Mouse (Mus musculus) midbrain, embryonic 13.5 days (tissue): ENCODE measurements around the gene Kcnk18. TPM values are rescaled to one million over a fixed set of nuclear protein-coding genes. Genes with fewer than 3 reads are reported as not detected.

Experiments
- ATAC-seq: fragments of 200-750 bp; cut with Nextera tagmentation; 2 replicates; pipeline ENCODE4 v1.8.0; 2017; ENCODE audit warnings: mild to moderate bottlenecking, moderate TSS enrichment, moderate library complexity
- H3K27ac ChIP-seq: fragments of 300-500 bp; sonication (generic); 2 replicates; pipeline ENCODE4 v1.5.1; 2015; ENCODE audit warnings: inconsistent platforms, mild to moderate bottlenecking, moderate library complexity
- H3K27me3 ChIP-seq: fragments of 300-500 bp; sonication (generic); 2 replicates; pipeline ENCODE4 v1.6.1; 2015; ENCODE audit warnings: mild to moderate bottlenecking, inconsistent platforms
- H3K36me3 ChIP-seq: fragments of 300-500 bp; sonication (generic); 2 replicates; pipeline ENCODE4 v1.6.1; 2015; ENCODE audit warnings: mild to moderate bottlenecking, inconsistent platforms
- H3K4me1 ChIP-seq: fragments of 300-500 bp; sonication (generic); replicated peaks from 2 replicates; pipeline ENCODE4 v1.6.1; 2015; ENCODE audit warnings: inconsistent platforms
- H3K4me2 ChIP-seq: fragments of 300-500 bp; sonication (generic); replicated peaks from 2 replicates; pipeline ENCODE4 v1.6.1; 2015; ENCODE audit warnings: moderate library complexity, mild to moderate bottlenecking, inconsistent platforms
- H3K4me3 ChIP-seq: fragments of 300-500 bp; sonication (generic); replicated peaks from 2 replicates; pipeline ENCODE4 v1.5.1; 2015; ENCODE audit warnings: mild to moderate bottlenecking, inconsistent platforms
- H3K9ac ChIP-seq: fragments of 300-500 bp; sonication (generic); replicated peaks from 2 replicates; pipeline ENCODE4 v1.6.1; 2015; ENCODE audit warnings: mild to moderate bottlenecking, inconsistent platforms
- H3K9me3 ChIP-seq: fragments of 300-500 bp; sonication (generic); 2 replicates; pipeline ENCODE4 v1.6.1; 2016; ENCODE audit warnings: mild to moderate bottlenecking, inconsistent platforms
- WGBS: fragments of 180-500 bp; shearing (Covaris S2); methylation state at CpG from one replicate; pipeline ENCODE4 v1.1.7; 2015; 5-methylcytosine and 5-hydroxymethylcytosine counted together
- polyA plus RNA-seq: library from polyadenylated mRNA; unstranded; fragments of >200 nt; fragmentation: Nextera tagmentation; extraction: Ambion mirVana; gene quantifications from 2 replicates; pipeline ENCODE4 v1.2.1, GENCODE M21; 2015

Kcnk18 gene
- not detected in 2 replicates for polyA plus RNA-seq

DNA sequence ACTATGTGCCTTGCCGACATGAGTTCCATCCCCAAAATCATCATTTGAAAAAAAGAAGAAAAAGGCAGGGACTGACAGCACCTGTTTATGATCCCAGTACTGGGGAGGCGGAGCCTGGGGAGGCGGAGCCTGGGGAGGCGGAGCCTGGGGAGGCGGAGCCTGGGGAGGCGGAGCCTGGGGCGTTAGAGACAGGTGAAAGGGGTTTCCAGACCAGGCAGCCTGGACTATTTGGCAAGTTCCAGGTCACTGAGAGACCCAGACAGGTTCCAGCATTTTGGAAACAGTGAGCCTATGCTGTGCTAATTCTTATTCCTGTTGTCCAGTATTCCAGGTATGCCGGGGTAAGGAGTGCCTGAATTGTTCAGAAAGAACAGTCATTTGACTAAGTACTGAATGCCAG lies at the start of gene Kcnk18:
Kcnk18 (plus strand) TSS at position 224 of the 400 bp plus-strand sequence.
- WGBS, result 89% methylated on average over 8 of the region's 8 CpGs
- Histone ChIP-seq H3K4me3 (no peak within 1 kb of the TSS), H3K27ac (no peak within 1 kb of the TSS), H3K9ac (no peak within 1 kb of the TSS), H3K4me2 (no peak within 1 kb of the TSS), H3K36me3 (no peaks in the 10 kb centered on the region), H3K9me3 (no peaks in the 10 kb centered on the region), H3K27me3 (peaks cover 24% of the 10 kb centered on the region), H3K4me1 (no peaks in the 10 kb centered on the region)
- no peak for ATAC-seq

DNA sequence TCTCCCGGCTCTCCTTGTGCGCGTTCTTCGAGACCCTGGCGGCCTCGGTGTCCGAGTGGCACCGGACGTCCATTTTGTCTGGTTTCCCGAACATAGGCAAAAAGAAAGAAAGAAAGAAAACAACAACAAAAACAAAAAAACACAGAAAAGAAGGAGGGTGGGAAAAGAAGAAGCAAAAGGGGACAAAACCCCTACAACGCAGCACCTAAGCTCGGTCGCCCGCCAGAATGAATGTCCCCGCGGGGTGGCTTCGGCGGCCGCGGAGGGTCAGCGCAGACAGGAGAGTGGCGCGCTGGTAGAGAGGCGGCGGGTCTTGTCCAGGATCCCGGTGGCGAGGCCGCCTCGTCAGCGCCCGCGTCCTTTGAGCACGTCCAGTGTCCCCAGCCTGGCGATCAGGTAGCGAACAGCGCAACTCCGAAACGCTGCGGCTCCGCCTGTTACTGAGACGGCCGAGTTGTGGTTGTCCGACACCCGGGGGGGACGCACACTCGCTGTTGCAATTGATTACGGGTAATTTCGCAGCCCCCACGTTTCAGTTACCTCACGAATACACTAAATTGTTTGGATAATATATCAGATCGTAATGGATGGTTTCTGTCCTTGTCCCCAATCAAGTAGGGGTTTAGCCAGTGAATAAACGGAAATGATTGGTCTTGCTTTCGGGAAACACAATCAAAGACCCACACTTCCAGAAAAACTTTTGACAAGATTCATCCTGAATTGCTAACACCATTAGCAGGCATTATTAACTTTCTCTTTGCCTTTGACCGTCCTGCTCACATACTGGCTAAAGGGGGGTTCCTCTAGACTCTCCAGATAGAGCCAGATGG lies 48.9 kb upstream of the Kcnk18 start, which contains the start of gene Vax1:
Vax1 (minus strand) TSS at position 121 of the 830 bp plus-strand sequence.
- Histone ChIP-seq H3K4me1 (peaks cover 39% of the 10 kb centered on the region), H3K4me2 (peak within 1 kb of the TSS; percentile 39), H3K4me3 (peak within 1 kb of the TSS; percentile 31), H3K9me3 (no peaks in the 10 kb centered on the region), H3K27me3 (peaks cover 98% of the 10 kb centered on the region), H3K9ac (peak within 1 kb of the TSS; percentile 44), H3K36me3 (no peaks in the 10 kb centered on the region), H3K27ac (0 out of 2 replicates have a peak within 1 kb of the TSS, but pooled peaks have one; percentile 44)
- WGBS, result under 1% methylated on average over 54 of the region's 54 CpGs
- no peak for ATAC-seq

DNA sequence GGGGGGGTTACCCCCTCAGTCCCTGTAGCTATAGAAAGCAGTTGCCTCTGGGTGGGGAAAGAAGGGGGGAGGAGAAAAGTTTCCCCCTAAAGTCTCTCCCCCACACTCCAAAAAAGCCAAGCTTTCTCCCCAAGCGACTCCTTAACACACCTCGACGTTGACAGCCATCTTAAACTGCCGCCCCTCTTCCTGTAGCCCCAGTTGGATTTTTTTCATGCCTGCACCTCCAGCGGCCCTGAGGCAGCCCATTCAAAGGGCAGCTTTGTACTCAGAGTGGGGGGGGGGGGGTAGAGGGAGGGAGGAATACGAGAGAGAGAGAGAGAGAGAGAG lies 48.3 kb upstream of the Kcnk18 start:
- Histone ChIP-seq H3K27ac (no peak overlapping the region), H3K36me3 (no peaks in the 10 kb centered on the region), H3K4me3 (0 out of 2 replicates have a peak overlapping the region, but pooled peaks have one; percentile 31), H3K4me2 (peak overlapping the region; percentile 39; the same call in 1 of the 2 replicates), H3K9ac (no peak overlapping the region), H3K4me1 (peaks cover 39% of the 10 kb centered on the region), H3K27me3 (peaks cover 99% of the 10 kb centered on the region), H3K9me3 (no peaks in the 10 kb centered on the region)
- WGBS, result 0% methylated on average over 6 of the region's 6 CpGs
- no peak for ATAC-seq

DNA sequence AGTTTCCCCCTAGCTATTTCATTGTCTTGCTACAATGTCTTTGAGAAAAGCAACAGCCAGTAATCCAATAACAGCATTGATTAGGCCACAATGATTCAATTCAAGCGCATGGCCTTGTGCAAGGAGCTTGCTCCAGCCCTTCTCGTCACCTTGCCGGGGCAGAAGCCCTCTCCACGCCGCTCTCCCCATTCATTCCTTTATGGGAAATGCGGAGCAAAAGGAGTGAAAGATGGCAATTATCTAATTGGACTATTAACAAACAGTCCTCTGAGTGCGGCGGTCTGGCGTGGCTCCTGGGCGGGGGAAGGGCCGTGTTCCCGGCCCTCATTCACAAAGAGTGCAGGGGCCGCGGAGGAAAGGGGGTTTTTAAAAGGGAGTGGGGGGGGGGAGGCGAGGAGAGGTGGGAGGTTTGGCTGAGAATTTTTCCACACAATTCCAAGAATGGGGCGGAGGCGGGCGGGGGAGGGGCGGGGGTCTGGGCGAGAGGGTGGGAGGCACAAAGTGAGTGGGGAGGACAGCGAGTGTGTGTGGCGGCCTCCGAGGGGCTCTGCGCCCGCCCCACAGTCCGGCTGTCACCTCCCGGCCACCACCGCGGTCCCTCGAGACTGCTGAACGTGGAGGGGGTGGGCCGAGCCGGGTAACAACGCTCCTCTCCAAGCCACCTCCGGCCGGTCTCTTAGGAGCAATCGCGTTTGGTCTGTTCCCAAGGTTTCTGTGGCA lies 47.7 kb upstream of the Kcnk18 start:
- WGBS, result under 1% methylated on average over 38 of the region's 38 CpGs
- Histone ChIP-seq H3K9me3 (no peaks in the 10 kb centered on the region), H3K9ac (no peak overlapping the region), H3K27ac (no peak overlapping the region), H3K4me3 (0 out of 2 replicates have a peak overlapping the region, but pooled peaks have one; percentile 2), H3K36me3 (no peaks in the 10 kb centered on the region), H3K27me3 (peaks cover 99% of the 10 kb centered on the region), H3K4me1 (peaks cover 35% of the 10 kb centered on the region), H3K4me2 (peak overlapping the region; percentile 39)
- peak; percentile 37; the same call in 1 of the 2 replicates for ATAC-seq

DNA sequence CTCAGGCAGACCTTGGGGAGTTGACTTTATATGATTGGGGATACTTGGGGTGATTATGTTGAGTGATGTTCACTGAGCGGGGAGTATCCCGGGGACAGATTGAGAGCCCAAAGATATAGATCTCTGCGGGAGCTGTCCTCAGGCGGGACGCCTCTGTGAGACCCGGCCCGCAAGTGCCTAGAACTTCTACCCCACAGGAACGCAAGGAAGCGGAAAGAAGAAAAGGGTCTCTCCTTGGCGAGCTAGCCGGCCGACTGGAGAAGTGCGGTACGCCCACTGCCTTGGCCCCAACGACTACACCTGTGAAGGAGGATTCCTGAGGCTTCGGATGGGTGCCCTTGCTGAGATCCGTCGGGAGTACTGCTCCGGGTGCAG lies 47.2 kb upstream of the Kcnk18 start:
- no peak overlapping the region for H3K9ac ChIP-seq
- no peak overlapping the region for H3K4me3 ChIP-seq
- peaks cover 99% of the 10 kb centered on the region for H3K27me3 ChIP-seq
- no peak overlapping the region for H3K27ac ChIP-seq
- ATAC-seq, result no peak; the same call in 1 of the 2 replicates
- 0% methylated on average over 19 of the region's 19 CpGs for WGBS
- H3K9me3 ChIP-seq, result no peaks in the 10 kb centered on the region
- H3K4me2 ChIP-seq, result no peak overlapping the region
- H3K36me3 ChIP-seq, result no peaks in the 10 kb centered on the region
- H3K4me1 ChIP-seq, result peaks cover 29% of the 10 kb centered on the region

DNA sequence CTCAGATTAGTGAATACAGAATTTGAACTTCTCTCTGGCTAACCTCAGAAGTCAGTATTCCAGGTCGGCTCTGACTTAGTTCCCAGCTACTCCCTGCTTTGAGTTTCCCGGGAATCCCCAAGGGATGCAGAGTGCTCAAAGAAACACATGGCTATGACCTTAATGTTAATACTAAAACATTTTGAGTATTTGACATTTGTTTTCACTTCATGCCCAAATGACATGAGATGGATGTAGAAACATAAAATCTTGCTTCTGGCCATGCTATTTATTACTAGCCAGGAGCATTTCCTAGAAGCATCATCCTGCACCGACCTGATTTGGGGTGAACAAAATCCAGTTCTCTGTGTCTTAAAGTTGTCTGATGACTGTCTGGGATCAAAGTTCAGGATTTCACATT lies 46.2 kb upstream of the Kcnk18 start:
- Histone ChIP-seq H3K9me3 (no peaks in the 10 kb centered on the region), H3K4me2 (no peak overlapping the region), H3K4me1 (peaks cover 29% of the 10 kb centered on the region), H3K4me3 (no peak overlapping the region), H3K27me3 (peaks cover 99% of the 10 kb centered on the region), H3K9ac (no peak overlapping the region), H3K36me3 (no peaks in the 10 kb centered on the region), H3K27ac (no peak overlapping the region)
- WGBS, result 7% methylated on average over 3 of the region's 3 CpGs
- no peak for ATAC-seq

DNA sequence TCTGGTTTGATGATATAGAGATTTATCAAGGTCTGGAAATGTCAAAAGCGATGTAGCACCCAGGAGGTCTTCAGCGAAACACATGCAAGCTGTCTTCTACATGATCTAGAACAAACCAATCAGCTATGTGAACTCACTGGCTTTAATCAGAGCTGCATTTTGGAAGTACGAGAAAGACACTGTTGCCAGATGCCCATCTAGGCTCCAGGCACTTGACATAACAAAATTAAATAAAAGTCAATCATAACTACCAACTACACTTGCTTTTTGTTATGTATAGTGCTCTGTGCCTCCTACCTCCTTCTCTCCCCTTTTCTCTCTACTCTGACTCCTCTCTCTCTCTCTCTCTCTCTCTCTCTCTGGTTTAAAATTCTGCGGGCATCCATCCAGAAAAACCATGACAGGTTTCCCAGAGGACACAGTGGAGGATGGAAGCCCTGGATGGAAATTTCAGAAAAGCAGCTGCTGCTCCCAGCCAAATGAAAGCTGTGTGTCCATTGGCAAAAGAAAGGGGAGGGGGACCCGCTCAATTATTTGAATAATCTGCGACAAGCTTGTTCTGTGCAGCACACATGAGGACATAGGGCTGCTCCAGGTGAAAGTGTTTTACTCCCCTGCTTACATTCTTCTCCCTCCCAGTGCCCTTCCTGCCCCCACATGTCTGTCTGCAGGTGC lies 45.5 kb upstream of the Kcnk18 start:
- 0 out of 2 replicates have a peak, but pooled peaks have one; percentile 27 for ATAC-seq
- no peak overlapping the region for H3K4me3 ChIP-seq
- 8% methylated on average over 6 of the region's 6 CpGs for WGBS
- no peak overlapping the region for H3K9ac ChIP-seq
- peaks cover 29% of the 10 kb centered on the region for H3K4me1 ChIP-seq
- H3K36me3 ChIP-seq, result no peaks in the 10 kb centered on the region
- H3K27me3 ChIP-seq, result peaks cover 98% of the 10 kb centered on the region
- H3K4me2 ChIP-seq, result no peak overlapping the region
- no peak overlapping the region for H3K27ac ChIP-seq
- H3K9me3 ChIP-seq, result no peaks in the 10 kb centered on the region

DNA sequence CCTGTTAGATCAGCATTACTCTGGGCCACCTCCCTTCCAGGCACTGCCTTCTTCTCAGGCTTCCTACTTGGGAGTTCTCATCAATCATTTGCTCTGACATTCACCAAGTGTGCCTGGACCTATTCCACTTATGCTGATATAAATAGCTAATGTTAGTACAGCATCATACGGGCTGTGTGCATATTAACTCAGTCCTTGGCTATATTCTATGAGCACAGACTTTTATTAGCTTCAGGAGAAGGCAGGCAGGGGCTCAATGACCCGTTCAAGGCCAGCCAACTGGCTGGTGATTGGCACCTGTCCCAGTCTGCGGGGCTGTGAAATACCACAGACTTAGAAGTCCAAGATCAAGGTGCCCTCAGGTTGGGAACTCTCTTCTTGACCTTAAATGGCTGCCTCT lies 35.0 kb upstream of the Kcnk18 start:
- 61% methylated on average over 3 of the region's 3 CpGs for WGBS
- Histone ChIP-seq H3K27ac (no peak overlapping the region), H3K4me3 (no peak overlapping the region), H3K4me2 (no peak overlapping the region), H3K9me3 (no peaks in the 10 kb centered on the region), H3K27me3 (peaks cover 87% of the 10 kb centered on the region), H3K4me1 (no peaks in the 10 kb centered on the region), H3K36me3 (no peaks in the 10 kb centered on the region), H3K9ac (no peak overlapping the region)
- ATAC-seq, result no peak

DNA sequence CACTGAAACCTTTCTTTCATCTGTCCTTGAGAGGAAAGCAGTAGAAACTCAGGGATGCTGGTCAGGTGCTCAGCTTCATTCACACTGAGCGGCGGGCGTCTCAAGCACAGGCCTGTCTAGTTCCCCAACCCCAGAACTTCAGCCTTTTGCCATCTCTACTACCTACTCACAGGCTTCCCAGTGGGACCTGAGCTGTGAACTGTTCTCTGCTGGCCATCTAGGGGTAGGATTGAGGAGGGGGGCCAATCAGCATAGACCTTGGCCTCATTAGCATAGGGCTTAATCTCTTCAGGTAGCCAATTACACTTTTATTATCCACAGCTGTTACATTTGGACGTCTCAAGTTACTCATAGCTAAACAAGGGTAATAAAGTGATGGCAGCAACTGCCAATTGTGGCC lies 30.0 kb upstream of the Kcnk18 start:
- Histone ChIP-seq H3K4me1 (peaks cover 3% of the 10 kb centered on the region; the same call in 1 of the 2 replicates), H3K9ac (no peak overlapping the region), H3K36me3 (no peaks in the 10 kb centered on the region), H3K4me2 (no peak overlapping the region), H3K9me3 (no peaks in the 10 kb centered on the region), H3K27me3 (peaks cover 90% of the 10 kb centered on the region), H3K27ac (no peak overlapping the region), H3K4me3 (no peak overlapping the region)
- WGBS, result 15% methylated on average over 4 of the region's 4 CpGs
- no peak for ATAC-seq

DNA sequence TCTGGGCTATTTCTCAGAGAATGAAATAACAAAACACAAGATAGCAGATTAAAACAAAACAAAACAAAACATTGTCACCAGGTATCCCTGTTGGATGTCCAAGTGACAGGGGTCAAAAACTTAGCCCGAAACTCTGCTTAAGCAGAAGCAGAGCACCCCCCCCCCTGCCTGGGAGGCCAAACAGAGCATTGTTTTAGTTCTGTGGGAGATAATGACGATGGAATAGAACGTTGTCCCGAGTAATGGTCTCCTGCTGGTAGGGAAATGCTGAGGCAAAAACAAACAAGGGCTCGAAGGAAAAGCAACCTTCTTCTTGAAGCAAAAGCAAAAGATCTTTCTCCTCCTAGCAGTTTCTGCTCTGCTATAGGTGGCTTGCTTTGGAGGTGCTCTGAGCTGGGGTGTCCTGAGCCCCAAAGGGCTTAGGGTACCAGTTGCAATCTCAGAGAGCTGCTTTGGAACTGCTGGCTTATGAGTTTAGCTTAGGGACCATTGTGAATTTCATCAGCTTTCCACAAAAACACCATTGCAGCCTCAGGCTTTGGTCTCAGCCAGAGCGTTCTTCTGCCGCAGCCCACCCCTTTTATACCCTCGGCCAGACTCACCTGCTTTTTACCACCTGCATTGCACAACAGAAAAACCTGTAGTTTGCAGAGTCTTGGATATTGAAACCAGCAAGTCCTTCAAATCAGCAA lies 28.4 kb upstream of the Kcnk18 start:
- peaks cover 5% of the 10 kb centered on the region; the same call in 1 of the 2 replicates for H3K4me1 ChIP-seq
- 1% methylated on average over 8 of the region's 8 CpGs for WGBS
- H3K27ac ChIP-seq, result no peak overlapping the region
- no peaks in the 10 kb centered on the region for H3K9me3 ChIP-seq
- no peak overlapping the region for H3K4me2 ChIP-seq
- no peak overlapping the region for H3K4me3 ChIP-seq
- H3K9ac ChIP-seq, result no peak overlapping the region
- peaks cover 94% of the 10 kb centered on the region for H3K27me3 ChIP-seq
- no peaks in the 10 kb centered on the region for H3K36me3 ChIP-seq
- no peak for ATAC-seq

DNA sequence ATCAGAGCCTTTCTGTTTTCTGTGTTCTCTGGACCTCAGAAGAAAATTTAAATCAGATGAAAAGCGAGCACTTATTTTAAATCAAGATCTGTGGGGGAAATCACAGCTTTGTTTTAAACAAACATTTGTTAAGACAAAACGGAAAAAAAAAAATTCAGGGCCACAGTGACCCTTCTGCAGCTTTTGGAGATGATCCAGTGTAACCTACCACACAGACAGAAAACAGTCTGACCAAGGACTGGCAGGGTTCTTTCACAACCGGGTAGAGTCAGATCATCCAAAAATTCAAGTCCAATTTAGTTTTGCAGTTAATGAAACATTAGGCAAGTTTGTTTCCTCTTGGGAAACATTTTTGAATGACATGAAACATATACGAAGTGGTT lies 27.9 kb upstream of the Kcnk18 start:
- Histone ChIP-seq H3K27ac (no peak overlapping the region), H3K4me3 (no peak overlapping the region), H3K27me3 (peaks cover 94% of the 10 kb centered on the region), H3K9ac (no peak overlapping the region), H3K4me1 (peaks cover 5% of the 10 kb centered on the region; the same call in 1 of the 2 replicates), H3K9me3 (no peaks in the 10 kb centered on the region), H3K36me3 (no peaks in the 10 kb centered on the region), H3K4me2 (no peak overlapping the region)
- WGBS, result 8% methylated on average over 4 of the region's 4 CpGs
- no peak for ATAC-seq
